ENCODE assay signal across 8 mouse cellular contexts in genomic region chr2:161177355-161178021, GRCm38 (mm10).
DNase-seq lines count a peak whose midpoint lies in the region; ATAC-seq lines count a peak whose summit lies in the region.

No protein-coding gene starts in this region.

- no peaks in the 10 kb centered on the region for H3K4me1 ChIP-seq in embryonic facial prominence, embryonic 11.5 days (ENCODE audit: control insufficient read depth, insufficient read depth, low read length)
- peaks cover 4% of the 10 kb centered on the region; the same call in 1 of the 2 replicates for H3K4me1 ChIP-seq in midbrain, embryonic 10.5 days

- peak; percentile 56 for DNase-seq in adrenal gland, postnatal 25 days
- DNase-seq in embryonic facial prominence, embryonic 11.5 days (ENCODE audit: low spot score): peak; percentile 83
- peak; percentile 75 to 82 for DNase-seq in heart, adult 18-20 months
- peak; percentile 85 for DNase-seq in kidney, adult 11 months
- peak; percentile 72 to 81 for DNase-seq in left cerebral cortex, postnatal 36 days (ENCODE audit: low spot score in 2 of 2)
- peak; percentile 79 for DNase-seq in midbrain, embryonic 10.5 days (ENCODE audit: low spot score)
- peak; percentile 13 for DNase-seq in skeletal muscle tissue, adult 2 months (ENCODE audit: low read depth, low spot score)

- H3K4me2 ChIP-seq in embryonic facial prominence, embryonic 11.5 days (ENCODE audit: low read depth, low read length): peak overlapping the region; percentile 57

- H3K27ac ChIP-seq in embryonic facial prominence, embryonic 11.5 days (replicated peaks; ENCODE audit: low read depth, low read length): 0 out of 2 replicates have a peak overlapping the region, but pooled peaks have one; percentile 28
- H3K27ac ChIP-seq in midbrain, embryonic 10.5 days (replicated peaks): peak overlapping the region; percentile 90

- ATAC-seq in embryonic facial prominence, embryonic 11.5 days (replicated peaks; ENCODE audit: insufficient number of reproducible peaks, low FRiP score, low TSS enrichment, low read depth): peak; percentile 79
- no peak for ATAC-seq in erythroid progenitor cell, adult 5-6 weeks (replicated peaks; ENCODE audit: low FRiP score, poor library complexity, severe bottlenecking)

- H3K27me3 ChIP-seq in embryonic facial prominence, embryonic 11.5 days (ENCODE audit: control insufficient read depth, insufficient read depth, low read length): no peaks in the 10 kb centered on the region
- no peaks in the 10 kb centered on the region for H3K27me3 ChIP-seq in midbrain, embryonic 10.5 days (ENCODE audit: low read depth, poor library complexity, severe bottlenecking)

- H3K4me3 ChIP-seq in embryonic facial prominence, embryonic 11.5 days (ENCODE audit: low read depth, low read length): peak overlapping the region; percentile 43
- H3K4me3 ChIP-seq in midbrain, embryonic 10.5 days: peak overlapping the region; percentile 65

- intact Hi-C loops in left cerebral cortex, postnatal 36 days (cut with DNase I): loop anchor here (5.0 kb wide), 1 partner anchor 70 kb away; the partner anchor contains the start of gene Chd6

- no peaks in the 10 kb centered on the region for H3K36me3 ChIP-seq in embryonic facial prominence, embryonic 11.5 days (replicated peaks; ENCODE audit: control insufficient read depth, insufficient read depth, low read depth, low read length)
- no peaks in the 10 kb centered on the region for H3K36me3 ChIP-seq in midbrain, embryonic 10.5 days

- H3K9ac ChIP-seq in embryonic facial prominence, embryonic 11.5 days (replicated peaks; ENCODE audit: low read length): peak overlapping the region; percentile 56

- 4% methylated on average over 20 of the region's 20 CpGs for whole genome bisulfite sequencing in embryonic facial prominence, embryonic 11.5 days
- 6% methylated on average over 20 of the region's 20 CpGs for WGBS in midbrain, embryonic 10.5 days

- H3K9me3 ChIP-seq in embryonic facial prominence, embryonic 11.5 days (replicated peaks; ENCODE audit: control insufficient read depth, low read length): no peaks in the 10 kb centered on the region
- H3K9me3 ChIP-seq in midbrain, embryonic 10.5 days (replicated peaks): no peaks in the 10 kb centered on the region

Comparison
In these comparisons a context has a peak if more than half of its experiments do, and no peak if none do; other contexts are left out.
1. DNase-seq: peak in every context shown above with its lines; median percentile 85 in kidney, adult 11 months; 83 in embryonic facial prominence, embryonic 11.5 days; 79 in midbrain, embryonic 10.5 days; 78 in heart, adult 18-20 months; 76 in left cerebral cortex, postnatal 36 days; 56 in adrenal gland, postnatal 25 days; 13 in skeletal muscle tissue, adult 2 months.